Mouse (Mus musculus): Measurements from ENCODE around the gene Rassf3. TPM values are rescaled to one million over a fixed set of nuclear protein-coding genes. Genes with fewer than 3 reads are reported as not detected.

The Rassf3 gene
- total RNA-seq, 2 experiments from 2014 or later = 8.8 to 9.3 TPM

- no peak for DNase-seq (ENCODE audit: low spot score in 2 of 2)
- Histone ChIP-seq H3K27ac (no peak overlapping the region), H3K4me3 (no peak overlapping the region)
- TF ChIP-seq CTCF (conservative IDR thresholded peaks at IDR 0.05) = no peak
These were observed 7.2 kb upstream of the Rassf3 start for GRCm38 (mm10) chr10:121483364-121483763.

GRCm38 (mm10) chr10:121481141-121481540, 5.0 kb upstream of the Rassf3 start:
- H3K4me3 ChIP-seq = no peak overlapping the region
- H3K27ac ChIP-seq = no peak overlapping the region
- no peak for DNase-seq (ENCODE audit: low spot score in 2 of 2)
- TF ChIP-seq CTCF (conservative IDR thresholded peaks at IDR 0.05) = no peak

GRCm38 (mm10) chr10:121479987-121480386, 3.8 kb upstream of the Rassf3 start:
- H3K27ac ChIP-seq = no peak overlapping the region
- H3K4me3 ChIP-seq = no peak overlapping the region
- DNase-seq (ENCODE audit: low spot score in 2 of 2) = no peak
- TF ChIP-seq CTCF (conservative IDR thresholded peaks at IDR 0.05) = no peak

- H3K4me3 ChIP-seq = no peak overlapping the region
- no peak overlapping the region; the same call in 1 of the 2 replicates for H3K27ac ChIP-seq
- no peak for DNase-seq (ENCODE audit: low spot score in 2 of 2)
- no peak for TF ChIP-seq CTCF (conservative IDR thresholded peaks at IDR 0.05)
These were observed 1.3 kb upstream of the Rassf3 start for GRCm38 (mm10) chr10:121477433-121477832.

GRCm38 (mm10) chr10:121476968-121477337, 806 bp upstream of the Rassf3 start:
- Histone ChIP-seq H3K27ac (peak overlapping the region; percentile 57; the same call in 1 of the 2 replicates), H3K4me3 (peak overlapping the region; percentile 70; the same call in 1 of the 2 replicates)
- TF ChIP-seq CTCF (conservative IDR thresholded peaks at IDR 0.05) = no peak
- DNase-seq (ENCODE audit: low spot score in 2 of 2) = no peak

- DNase-seq (ENCODE audit: low spot score in 2 of 2) = no peak
- peak overlapping the region; percentile 70 for H3K4me3 ChIP-seq
- H3K27ac ChIP-seq = peak overlapping the region; percentile 74
These were observed 438 bp downstream of the Rassf3 start for GRCm38 (mm10) chr10:121475672-121476146.

GRCm38 (mm10) chr10:121475101-121475671, 961 bp downstream of the Rassf3 start:
- no peak for DNase-seq (ENCODE audit: low spot score in 2 of 2)
- H3K4me3 ChIP-seq = peak overlapping the region; percentile 70
- TF ChIP-seq CTCF (conservative IDR thresholded peaks at IDR 0.05) = no peak
- H3K27ac ChIP-seq = peak overlapping the region; percentile 74

More at GRCm38 (mm10) chr10:121475672-121476146, 438 bp downstream of the Rassf3 start:
- TF ChIP-seq CTCF (conservative IDR thresholded peaks at IDR 0.05) = no peak

GRCm38 (mm10) chr10:121474288-121474687, 1.9 kb downstream of the Rassf3 start:
- TF ChIP-seq CTCF (conservative IDR thresholded peaks at IDR 0.05) = no peak
- H3K4me3 ChIP-seq = peak overlapping the region; percentile 70; the same call in 1 of the 2 replicates
- DNase-seq (ENCODE audit: low spot score in 2 of 2) = no peak
- H3K27ac ChIP-seq = no peak overlapping the region

- TF ChIP-seq CTCF (conservative IDR thresholded peaks at IDR 0.05) = no peak
- no peak for DNase-seq (ENCODE audit: low spot score in 2 of 2)
- peak overlapping the region; percentile 13 for H3K4me3 ChIP-seq
- H3K27ac ChIP-seq = 0 out of 2 replicates have a peak overlapping the region, but pooled peaks have one; percentile 43
These were observed 2.4 kb downstream of the Rassf3 start for GRCm38 (mm10) chr10:121473723-121474215.

- no peak for TF ChIP-seq CTCF (conservative IDR thresholded peaks at IDR 0.05)
- DNase-seq (ENCODE audit: low spot score in 2 of 2) = no peak
- no peak overlapping the region for H3K4me3 ChIP-seq
- no peak overlapping the region for H3K27ac ChIP-seq
These were observed 3.4 kb downstream of the Rassf3 start for GRCm38 (mm10) chr10:121472593-121473217.

GRCm38 (mm10) chr10:121471570-121472197, 4.5 kb downstream of the Rassf3 start:
- Histone ChIP-seq H3K4me3 (no peak overlapping the region), H3K27ac (no peak overlapping the region)
- no peak for DNase-seq (ENCODE audit: low spot score in 2 of 2)
- TF ChIP-seq CTCF (conservative IDR thresholded peaks at IDR 0.05) = no peak

- H3K4me3 ChIP-seq = no peak overlapping the region
- no peak for TF ChIP-seq CTCF (conservative IDR thresholded peaks at IDR 0.05)
- DNase-seq (ENCODE audit: low spot score in 2 of 2) = no peak
- no peak overlapping the region for H3K27ac ChIP-seq
These were observed 6.5 kb downstream of the Rassf3 start for GRCm38 (mm10) chr10:121469625-121470024.

- no peak for DNase-seq (ENCODE audit: low spot score in 2 of 2)
- TF ChIP-seq CTCF (conservative IDR thresholded peaks at IDR 0.05) = no peak
- Histone ChIP-seq H3K27ac (no peak overlapping the region), H3K4me3 (no peak overlapping the region)
These were observed 7.2 kb downstream of the Rassf3 start for GRCm38 (mm10) chr10:121468985-121469384.

All from layer of hippocampus, adult 2 months (tissue).